Mouse (Mus musculus) layer of hippocampus, postnatal 10 days (tissue): ENCODE measurements around the gene Lgals1. TPM values are rescaled to one million over a fixed set of nuclear protein-coding genes. Genes with fewer than 3 reads are reported as not detected.
"Not testable (repeated sequence)": the region's sequence is repeated elsewhere in the genome, so short reads cannot be mapped to it uniquely, and the experiment has no call there.

Source experiments
- DNase-seq, 2 experiments: peaks; one replicate each; pipeline ENCODE4 v3.0.0; 2021; ENCODE audit warnings: low spot score in 2 of 2
- long read RNA-seq: library from polyadenylated mRNA; stranded (forward); transcript quantifications from one replicate; pipeline ENCODE4 v2.0.0, GENCODE M21; 2023
- total RNA-seq, 2 experiments: library from RNA; stranded (reverse); gene quantifications; 2 replicates each; pipeline ENCODE4 v1.2.3; 2021

Gene Lgals1
- total RNA-seq = 10 to 100 TPM; 31.2 to 37.7 TPM
- long read RNA-seq, transcript Lgals1-201 (4 exons, 800 nt) = major isoform, 54 of 56 reads
- long read RNA-seq, partial matches to known transcripts = 1 of 56 reads
- long read RNA-seq, other reads (novel, unspliced or antisense) = 1 of 56 reads

GRCm38 (mm10) chr15:78926021-78926919, at the start of gene Lgals1:
Lgals1 (plus strand) TSS chr15:78926725.
- DNase-seq = peak; percentile 58 to 70

GRCm38 (mm10) chr15:78876991-78877809, 49.3 kb upstream of the Lgals1 start, which contains the start of gene Gga1:
Gga1 (plus strand) TSS chr15:78877190.
- DNase-seq = peak; percentile 95

- peak in 1 of 2 experiments; percentile 44 for DNase-seq
These were observed 48.6 kb upstream of the Lgals1 start for GRCm38 (mm10) chr15:78877810-78878390.

GRCm38 (mm10) chr15:78878792-78879516, 47.6 kb upstream of the Lgals1 start:
- not testable (repeated sequence) for DNase-seq

- no peak for DNase-seq
These were observed 46.1 kb upstream of the Lgals1 start for GRCm38 (mm10) chr15:78880432-78880831.

GRCm38 (mm10) chr15:78881828-78882227, 44.7 kb upstream of the Lgals1 start:
- no peak for DNase-seq

GRCm38 (mm10) chr15:78889401-78889853, 37.1 kb upstream of the Lgals1 start:
- DNase-seq = no peak

GRCm38 (mm10) chr15:78892440-78892839, 34.1 kb upstream of the Lgals1 start:
- no peak for DNase-seq

- no peak for DNase-seq
These were observed 31.8 kb upstream of the Lgals1 start for GRCm38 (mm10) chr15:78894726-78895125.

- DNase-seq = no peak
These were observed 30.8 kb upstream of the Lgals1 start for GRCm38 (mm10) chr15:78895741-78896140.

- no peak for DNase-seq
These were observed 30.4 kb upstream of the Lgals1 start for GRCm38 (mm10) chr15:78896149-78896548.

GRCm38 (mm10) chr15:78897488-78897887, 29.0 kb upstream of the Lgals1 start:
- DNase-seq = no peak

GRCm38 (mm10) chr15:78898507-78899001, 28.0 kb upstream of the Lgals1 start:
- no peak for DNase-seq

GRCm38 (mm10) chr15:78899409-78899739, 27.2 kb upstream of the Lgals1 start, which contains the start of gene Gm49510:
Gm49510 (plus strand) TSS chr15:78899667.
- no peak for DNase-seq

- DNase-seq = peak; percentile 49 to 69
These were observed 26.6 kb upstream of the Lgals1 start, which contains the start of gene Sh3bp1 for GRCm38 (mm10) chr15:78899740-78900584. Sh3bp1 (plus strand) TSS chr15:78899768.

- DNase-seq = no peak
These were observed 25.7 kb upstream of the Lgals1 start for GRCm38 (mm10) chr15:78900585-78901421.

GRCm38 (mm10) chr15:78901422-78901789, 25.1 kb upstream of the Lgals1 start:
- no peak for DNase-seq

- peak; percentile 91 for DNase-seq
These were observed 23.3 kb upstream of the Lgals1 start for GRCm38 (mm10) chr15:78903243-78903642.
